Mouse (Mus musculus) embryonic facial prominence, embryonic 11.5 days (tissue): ENCODE measurements around the gene Alyref2. TPM values are rescaled to one million over a fixed set of nuclear protein-coding genes. Genes with fewer than 3 reads are reported as not detected.

Source experiments
- ATAC-seq: fragments of 200-750 bp; cut with Nextera tagmentation; replicated peaks from 2 replicates; pipeline ENCODE4 v1.8.0; 2017; ENCODE audit warnings: low read depth; ENCODE audit not compliant: insufficient number of reproducible peaks, low FRiP score, low TSS enrichment
- DNase-seq: peaks from one replicate; pipeline ENCODE4 v3.0.0-alpha.2; 2015; ENCODE audit warnings: low spot score
- H3K27ac ChIP-seq: fragments of 300-500 bp; sonication (generic); replicated peaks from 2 replicates; pipeline ENCODE4 v1.5.1; 2014; ENCODE audit warnings: mild to moderate bottlenecking, low read depth, low read length, control low read depth
- H3K27me3 ChIP-seq: fragments of 300-500 bp; sonication (generic); 2 replicates; pipeline ENCODE4 v1.6.1; 2014; ENCODE audit warnings: mild to moderate bottlenecking, low read length, moderate library complexity, mixed read lengths; ENCODE audit not compliant: control insufficient read depth, insufficient read depth
- H3K36me3 ChIP-seq: fragments of 300-500 bp; sonication (generic); replicated peaks from 2 replicates; pipeline ENCODE4 v1.6.1; 2014; ENCODE audit warnings: low read depth, mild to moderate bottlenecking, low read length, moderate library complexity, mixed read lengths; ENCODE audit not compliant: control insufficient read depth, insufficient read depth
- H3K4me1 ChIP-seq: fragments of 300-500 bp; sonication (generic); 2 replicates; pipeline ENCODE4 v1.6.1; 2014; ENCODE audit warnings: low read length, mixed read lengths; ENCODE audit not compliant: control insufficient read depth, insufficient read depth
- H3K4me2 ChIP-seq: fragments of 300-500 bp; sonication (generic); 2 replicates; pipeline ENCODE4 v1.6.1; 2014; ENCODE audit warnings: low read depth, mild to moderate bottlenecking, control low read depth, low read length, moderate library complexity
- H3K4me3 ChIP-seq: fragments of 300-500 bp; sonication (generic); 2 replicates; pipeline ENCODE4 v1.5.1; 2014; ENCODE audit warnings: low read depth, low read length, control low read depth
- H3K9ac ChIP-seq: fragments of 300-500 bp; sonication (generic); replicated peaks from 2 replicates; pipeline ENCODE4 v1.6.1; 2014; ENCODE audit warnings: mild to moderate bottlenecking, control low read depth, low read length
- H3K9me3 ChIP-seq: fragments of 300-500 bp; sonication (generic); replicated peaks from 2 replicates; pipeline ENCODE4 v1.6.1; 2016; ENCODE audit warnings: mild to moderate bottlenecking, low read length, inconsistent platforms, mixed read lengths; ENCODE audit not compliant: control insufficient read depth
- WGBS: fragments of 180-500 bp; shearing (Covaris S2); extraction: QIAGEN DNeasy Blood & Tissue Kit; methylation state at CpG from one replicate; pipeline ENCODE4 v1.1.7; 2014; 5-methylcytosine and 5-hydroxymethylcytosine counted together
- polyA plus RNA-seq: library from polyadenylated mRNA; unstranded; fragments of >200 nt; fragmentation: Nextera tagmentation; extraction: Ambion mirVana; gene quantifications from 2 replicates; pipeline ENCODE4 v1.2.1, GENCODE M21; 2014

Alyref2 gene
- polyA plus RNA-seq, 1 experiment from 2014 or later, result 10.7 TPM

GRCm38 (mm10) chr1:171477758-171478545, 25.3 kb upstream of the Alyref2 start:
- no peak; the same call in 1 of the 2 replicates for ATAC-seq
- WGBS, result 56% methylated on average over 27 of the region's 27 CpGs
- peak; percentile 47 for DNase-seq

GRCm38 (mm10) chr1:171478968-171479367, 24.3 kb upstream of the Alyref2 start:
- Histone ChIP-seq H3K27me3 (no peaks in the 10 kb centered on the region), H3K36me3 (no peaks in the 10 kb centered on the region), H3K9ac (no peak overlapping the region), H3K4me1 (no peaks in the 10 kb centered on the region), H3K27ac (no peak overlapping the region), H3K9me3 (peaks cover 3% of the 10 kb centered on the region), H3K4me2 (no peak overlapping the region), H3K4me3 (no peak overlapping the region)
- 51% methylated on average over 2 of the region's 2 CpGs for WGBS
- DNase-seq (peak; percentile 49), ATAC-seq (no peak)

More at GRCm38 (mm10) chr1:171477758-171478545, 25.3 kb upstream of the Alyref2 start:
- no peaks in the 10 kb centered on the region for H3K4me1 ChIP-seq
- H3K27ac ChIP-seq, result no peak overlapping the region
- H3K27me3 ChIP-seq, result no peaks in the 10 kb centered on the region
- peak overlapping the region; percentile 17 for H3K4me3 ChIP-seq
- peaks cover 3% of the 10 kb centered on the region for H3K9me3 ChIP-seq
- H3K36me3 ChIP-seq, result no peaks in the 10 kb centered on the region
- H3K4me2 ChIP-seq, result peak overlapping the region; percentile 17
- H3K9ac ChIP-seq, result peak overlapping the region; percentile 43

GRCm38 (mm10) chr1:171494241-171494640, 9.0 kb upstream of the Alyref2 start:
- 92% methylated on average over 13 of the region's 13 CpGs for WGBS
- DNase-seq (no peak), ATAC-seq (no peak)
- Histone ChIP-seq H3K9ac (no peak overlapping the region), H3K9me3 (no peaks in the 10 kb centered on the region; the same call in 1 of the 2 replicates), H3K36me3 (no peaks in the 10 kb centered on the region), H3K4me1 (no peaks in the 10 kb centered on the region), H3K27me3 (no peaks in the 10 kb centered on the region), H3K27ac (no peak overlapping the region), H3K4me3 (no peak overlapping the region), H3K4me2 (no peak overlapping the region)

- Histone ChIP-seq H3K4me3 (no peak overlapping the region), H3K9ac (no peak overlapping the region), H3K4me2 (no peak overlapping the region), H3K27me3 (no peaks in the 10 kb centered on the region), H3K36me3 (no peaks in the 10 kb centered on the region), H3K27ac (no peak overlapping the region), H3K4me1 (no peaks in the 10 kb centered on the region), H3K9me3 (no peaks in the 10 kb centered on the region)
- DNase-seq (no peak), ATAC-seq (no peak)
- WGBS, result 87% methylated on average over 6 of the region's 6 CpGs
Observed at GRCm38 (mm10) chr1:171495371-171495770, 7.9 kb upstream of the Alyref2 start.

GRCm38 (mm10) chr1:171499856-171500255, 3.4 kb upstream of the Alyref2 start:
- Histone ChIP-seq H3K4me1 (no peaks in the 10 kb centered on the region), H3K27ac (no peak overlapping the region), H3K9me3 (no peaks in the 10 kb centered on the region), H3K4me2 (no peak overlapping the region), H3K4me3 (no peak overlapping the region), H3K36me3 (no peaks in the 10 kb centered on the region), H3K27me3 (no peaks in the 10 kb centered on the region), H3K9ac (no peak overlapping the region)
- ATAC-seq (no peak), DNase-seq (no peak)
- 86% methylated on average over 5 of the region's 5 CpGs for WGBS

- H3K36me3 ChIP-seq, result no peaks in the 10 kb centered on the region
- no peaks in the 10 kb centered on the region for H3K4me1 ChIP-seq
- no peak for ATAC-seq
- no peak overlapping the region for H3K9ac ChIP-seq
- no peak overlapping the region for H3K4me3 ChIP-seq
- no peak overlapping the region for H3K4me2 ChIP-seq
- H3K27ac ChIP-seq, result no peak overlapping the region
- WGBS, result 57% methylated on average over 6 of the region's 6 CpGs
- no peaks in the 10 kb centered on the region for H3K9me3 ChIP-seq
- DNase-seq, result no peak
- no peaks in the 10 kb centered on the region for H3K27me3 ChIP-seq
Observed at GRCm38 (mm10) chr1:171501016-171501610, 2.2 kb upstream of the Alyref2 start.

DNA sequence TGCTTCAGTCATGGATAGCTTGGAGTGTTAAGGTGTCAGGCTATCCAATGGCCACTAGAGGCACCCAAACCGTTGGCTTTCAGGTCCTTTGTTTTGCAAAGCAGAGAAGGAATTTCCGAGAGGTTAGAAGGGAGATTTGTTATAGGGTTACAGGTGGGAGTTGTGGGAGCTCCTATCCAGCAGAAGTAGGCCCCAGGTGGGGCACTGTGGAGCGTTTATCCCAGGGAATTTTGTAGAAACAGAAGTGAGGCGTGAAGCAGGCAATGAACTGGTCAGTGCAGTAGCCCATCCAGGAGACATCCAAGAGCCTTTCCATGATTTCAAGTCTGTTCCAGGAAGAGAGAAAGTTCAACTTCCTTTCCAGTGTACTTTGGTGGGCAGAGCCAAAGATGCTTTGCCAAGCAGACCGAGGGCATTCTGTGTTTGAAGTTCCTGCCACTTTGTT, 1.6 kb upstream of the Alyref2 start:
- Histone ChIP-seq H3K4me3 (no peak overlapping the region), H3K27ac (0 out of 2 replicates have a peak overlapping the region, but pooled peaks have one; percentile 21), H3K36me3 (no peaks in the 10 kb centered on the region), H3K27me3 (no peaks in the 10 kb centered on the region), H3K9ac (peak overlapping the region; percentile 38), H3K9me3 (no peaks in the 10 kb centered on the region), H3K4me2 (no peak overlapping the region), H3K4me1 (no peaks in the 10 kb centered on the region)
- no peak for ATAC-seq
- DNase-seq, result peak; percentile 72
- WGBS, result 10% methylated on average over 5 of the region's 5 CpGs
